Mouse (Mus musculus) embryonic facial prominence, embryonic 13.5 days (tissue): ENCODE results near the gene Best2. TPM values are rescaled to one million over a fixed set of nuclear protein-coding genes. Genes with fewer than 3 reads are reported as not detected.
A peak's percentile ranks its signal among the peaks of the same experiment; 100 is the strongest.

ENCODE experiments used
- ATAC-seq: fragments of 200-750 bp; cut with Nextera tagmentation; 2 replicates; pipeline ENCODE4 v1.8.0; 2017; ENCODE audit warnings: low read depth; ENCODE audit not compliant: insufficient number of reproducible peaks, insufficient read depth, low FRiP score, low TSS enrichment
- H3K27ac ChIP-seq: fragments of 300-500 bp; sonication (generic); 2 replicates; pipeline ENCODE4 v1.5.1; 2015; ENCODE audit warnings: moderate library complexity, mild to moderate bottlenecking, inconsistent platforms
- H3K27me3 ChIP-seq: fragments of 300-500 bp; sonication (generic); 2 replicates; pipeline ENCODE4 v1.6.1; 2015; ENCODE audit warnings: mild to moderate bottlenecking, inconsistent platforms
- H3K36me3 ChIP-seq: fragments of 300-500 bp; sonication (generic); 2 replicates; pipeline ENCODE4 v1.6.1; 2015; ENCODE audit warnings: mild to moderate bottlenecking, inconsistent platforms
- H3K4me1 ChIP-seq: fragments of 300-500 bp; sonication (generic); 2 replicates; pipeline ENCODE4 v1.6.1; 2015; ENCODE audit warnings: inconsistent platforms
- H3K4me2 ChIP-seq: fragments of 300-500 bp; sonication (generic); 2 replicates; pipeline ENCODE4 v1.6.1; 2015; ENCODE audit warnings: moderate library complexity, mild to moderate bottlenecking, inconsistent platforms
- H3K4me3 ChIP-seq: fragments of 300-500 bp; sonication (generic); 2 replicates; pipeline ENCODE4 v1.5.1; 2015; ENCODE audit warnings: mild to moderate bottlenecking, inconsistent platforms
- H3K9ac ChIP-seq: fragments of 300-500 bp; sonication (generic); 2 replicates; pipeline ENCODE4 v1.6.1; 2015; ENCODE audit warnings: mild to moderate bottlenecking, inconsistent platforms
- H3K9me3 ChIP-seq: fragments of 300-500 bp; sonication (generic); 2 replicates; pipeline ENCODE4 v1.6.1; 2016; ENCODE audit warnings: inconsistent platforms
- WGBS: fragments of 180-500 bp; shearing (Covaris S2); methylation state at CpG from one replicate; pipeline ENCODE4 v1.1.7; 2015; ENCODE audit warnings: mixed read lengths; 5-methylcytosine and 5-hydroxymethylcytosine counted together
- polyA plus RNA-seq: library from polyadenylated mRNA; unstranded; fragments of >200 nt; fragmentation: Nextera tagmentation; extraction: Ambion mirVana; gene quantifications from 2 replicates; pipeline ENCODE4 v1.2.1, GENCODE M21; 2015

Best2 gene
- polyA plus RNA-seq, result 0.14 TPM in 1 of 2 replicates, not detected in the other

DNA sequence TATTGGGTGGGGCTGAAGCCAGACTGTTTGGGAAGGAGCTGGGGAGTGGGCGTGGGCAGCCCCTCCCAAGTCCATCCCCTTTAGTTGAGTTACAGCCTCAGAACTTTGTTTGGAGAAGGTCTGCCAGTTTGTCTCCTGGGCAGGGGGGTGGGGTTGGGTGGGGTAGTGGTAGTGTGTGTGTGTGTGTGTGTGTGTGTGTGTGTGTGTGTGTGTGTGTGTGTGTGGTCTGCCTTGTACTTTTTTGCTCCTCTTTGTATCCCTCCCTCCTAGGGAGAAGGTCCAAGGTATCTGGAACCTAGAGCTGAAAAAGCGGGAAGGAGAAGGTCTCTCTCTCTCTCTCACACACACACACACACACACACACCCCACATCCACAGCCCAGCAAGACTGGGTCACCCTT is at the start of gene Best2:
Best2 (minus strand) TSS at position 101 of the 400 bp plus-strand sequence.
- no peak for ATAC-seq
- Histone ChIP-seq H3K4me2 (peak within 1 kb of the TSS; percentile 70), H3K4me3 (peak within 1 kb of the TSS; percentile 36), H3K36me3 (peaks cover 27% of the 10 kb centered on the region), H3K27ac (no peak within 1 kb of the TSS), H3K9ac (peak within 1 kb of the TSS; percentile 57; the same call in 1 of the 2 replicates), H3K27me3 (peaks cover 47% of the 10 kb centered on the region), H3K4me1 (peaks cover 5% of the 10 kb centered on the region; the same call in 1 of the 2 replicates), H3K9me3 (no peaks in the 10 kb centered on the region)
- WGBS, result 42% methylated on average over 2 of the region's 2 CpGs

GRCm38 (mm10) chr8:85062603-85063002 is 48.3 kb upstream of the Best2 start:
- Histone ChIP-seq H3K27me3 (no peaks in the 10 kb centered on the region), H3K4me1 (peaks cover 17% of the 10 kb centered on the region), H3K27ac (no peak overlapping the region), H3K4me3 (no peak overlapping the region), H3K4me2 (no peak overlapping the region), H3K9me3 (no peaks in the 10 kb centered on the region), H3K9ac (no peak overlapping the region), H3K36me3 (peaks cover 37% of the 10 kb centered on the region)
- 92% methylated on average over 4 of the region's 4 CpGs for whole genome bisulfite sequencing
- no peak for ATAC-seq

DNA sequence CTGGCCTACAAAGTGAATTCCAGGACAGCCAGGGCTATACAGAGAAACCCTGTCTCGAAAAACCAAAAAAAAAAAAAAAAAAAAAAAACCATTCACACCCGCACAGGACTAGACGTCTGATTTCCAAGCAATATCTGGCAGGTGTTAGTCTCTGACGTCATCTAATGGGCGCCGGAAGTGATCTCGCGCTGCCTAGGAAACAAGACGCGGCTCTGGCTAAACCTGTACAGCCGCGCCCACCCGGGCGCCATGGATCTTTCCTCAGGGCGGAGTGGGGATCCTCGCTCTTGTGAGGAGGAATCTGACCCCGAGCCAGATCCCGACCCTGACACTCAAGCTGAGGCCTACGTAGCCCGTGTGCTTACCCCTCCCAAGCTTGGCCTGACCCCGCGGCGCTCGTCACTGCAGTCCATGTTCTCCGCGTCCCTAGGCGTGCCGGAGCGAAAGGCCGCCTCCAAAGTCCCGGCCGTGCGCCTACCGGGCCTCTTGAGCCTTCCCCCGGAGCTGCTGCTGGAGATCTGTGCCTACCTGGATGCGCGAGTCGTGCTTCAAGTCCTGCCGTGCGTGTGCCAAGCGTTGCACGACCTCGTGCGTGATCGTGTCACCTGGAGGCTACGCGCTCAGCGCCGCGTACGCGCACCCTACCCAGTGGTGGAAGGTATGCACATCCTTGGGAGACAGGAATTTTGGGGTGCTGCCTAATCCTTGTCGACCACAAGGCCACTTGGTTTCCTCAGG is 45.7 kb upstream of the Best2 start, which contains the start of gene Fbxw9:
Fbxw9 (plus strand) TSS at position 177 of the 738 bp plus-strand sequence.
- Histone ChIP-seq H3K4me2 (peak within 1 kb of the TSS; percentile 91), H3K9me3 (no peaks in the 10 kb centered on the region), H3K36me3 (peaks cover 33% of the 10 kb centered on the region), H3K27ac (0 out of 2 replicates have a peak within 1 kb of the TSS, but pooled peaks have one; percentile 60), H3K4me3 (peak within 1 kb of the TSS; percentile 87), H3K27me3 (no peaks in the 10 kb centered on the region), H3K4me1 (peaks cover 17% of the 10 kb centered on the region), H3K9ac (peak within 1 kb of the TSS; percentile 86)
- peak; percentile 83 for ATAC-seq
- 1% methylated on average over 53 of the region's 53 CpGs for WGBS

DNA sequence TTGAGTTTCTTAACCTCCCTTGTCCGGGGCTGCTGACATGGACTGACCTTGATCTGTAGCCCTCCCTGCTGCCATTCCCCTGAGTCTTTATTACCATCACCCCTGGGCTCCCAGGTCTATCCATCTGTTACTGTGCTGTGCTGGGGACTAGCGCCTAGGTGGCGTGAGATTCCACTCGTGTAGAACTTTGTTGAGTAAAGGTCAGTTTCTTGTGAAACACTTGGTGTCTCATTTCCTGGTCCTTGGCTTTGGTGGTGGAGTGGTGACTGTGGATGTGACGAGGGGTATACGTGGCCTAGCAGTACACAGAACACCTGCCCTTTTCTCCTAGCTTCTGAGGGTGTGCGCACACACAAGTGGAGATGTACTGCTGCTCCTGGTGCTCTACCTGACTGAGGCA is 43.0 kb upstream of the Best2 start:
- no peaks in the 10 kb centered on the region for H3K9me3 ChIP-seq
- H3K27me3 ChIP-seq, result no peaks in the 10 kb centered on the region
- no peak overlapping the region for H3K4me2 ChIP-seq
- 82% methylated on average over 7 of the region's 7 CpGs for WGBS
- no peak overlapping the region for H3K27ac ChIP-seq
- peaks cover 17% of the 10 kb centered on the region for H3K4me1 ChIP-seq
- ATAC-seq, result no peak
- peaks cover 55% of the 10 kb centered on the region for H3K36me3 ChIP-seq
- no peak overlapping the region for H3K4me3 ChIP-seq
- no peak overlapping the region for H3K9ac ChIP-seq

- peaks cover 88% of the 10 kb centered on the region for H3K36me3 ChIP-seq
- no peaks in the 10 kb centered on the region for H3K27me3 ChIP-seq
- H3K4me3 ChIP-seq, result no peak overlapping the region
- no peaks in the 10 kb centered on the region for H3K9me3 ChIP-seq
- no peak overlapping the region for H3K9ac ChIP-seq
- ATAC-seq, result no peak
- H3K4me1 ChIP-seq, result peaks cover 16% of the 10 kb centered on the region
- 86% methylated on average over 6 of the region's 6 CpGs for WGBS
- no peak overlapping the region for H3K4me2 ChIP-seq
- H3K27ac ChIP-seq, result no peak overlapping the region
Observed at GRCm38 (mm10) chr8:85043619-85044018, 29.3 kb upstream of the Best2 start.

DNA sequence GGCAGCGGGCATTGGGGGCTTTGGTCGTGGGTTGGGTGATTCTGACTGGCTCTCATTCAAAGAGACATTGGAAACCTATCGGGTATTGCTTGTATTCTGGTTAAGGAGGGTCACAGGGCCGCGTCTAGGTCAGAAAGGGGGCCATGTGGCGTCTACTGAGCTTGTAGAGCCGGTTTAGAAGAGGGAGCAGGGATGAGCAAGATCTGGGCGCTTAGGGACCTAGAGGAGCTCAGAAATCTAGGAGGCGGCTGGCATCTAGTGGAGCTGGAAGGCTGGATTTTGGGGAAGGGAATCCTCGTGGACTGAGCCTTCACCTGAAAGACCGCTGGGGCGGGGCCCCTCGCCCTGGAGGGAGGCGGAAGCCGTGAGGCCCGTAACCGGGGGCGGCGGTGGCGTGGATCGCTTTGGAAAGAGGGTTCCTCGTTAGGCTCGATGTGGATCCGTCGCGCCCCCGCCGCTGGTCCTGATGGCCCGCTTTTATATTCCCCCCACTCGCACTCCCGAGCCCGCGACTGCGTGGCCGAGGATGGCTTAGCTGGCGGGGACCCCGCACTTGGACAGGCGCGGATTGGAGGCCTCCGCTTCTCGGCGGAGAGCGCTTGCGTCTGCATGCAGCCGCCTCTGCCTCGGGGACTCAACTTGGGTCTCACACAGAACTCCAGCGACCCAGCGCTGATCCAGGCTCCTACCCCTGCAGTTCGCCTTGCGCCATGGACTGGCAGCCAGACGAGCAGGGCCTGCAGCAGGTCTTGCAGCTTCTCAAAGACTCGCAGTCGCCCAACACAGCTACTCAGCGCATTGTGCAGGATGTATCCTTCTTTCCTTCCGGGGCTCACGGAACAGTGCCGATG is 23.6 kb upstream of the Best2 start:
- Histone ChIP-seq H3K4me3 (peak overlapping the region; percentile 81), H3K27ac (peak overlapping the region; percentile 100), H3K9ac (peak overlapping the region; percentile 95), H3K4me1 (peaks cover 37% of the 10 kb centered on the region), H3K36me3 (peaks cover 42% of the 10 kb centered on the region), H3K4me2 (peak overlapping the region; percentile 80), H3K27me3 (no peaks in the 10 kb centered on the region), H3K9me3 (no peaks in the 10 kb centered on the region)
- no peak for ATAC-seq
- under 1% methylated on average over 57 of the region's 57 CpGs for WGBS

DNA sequence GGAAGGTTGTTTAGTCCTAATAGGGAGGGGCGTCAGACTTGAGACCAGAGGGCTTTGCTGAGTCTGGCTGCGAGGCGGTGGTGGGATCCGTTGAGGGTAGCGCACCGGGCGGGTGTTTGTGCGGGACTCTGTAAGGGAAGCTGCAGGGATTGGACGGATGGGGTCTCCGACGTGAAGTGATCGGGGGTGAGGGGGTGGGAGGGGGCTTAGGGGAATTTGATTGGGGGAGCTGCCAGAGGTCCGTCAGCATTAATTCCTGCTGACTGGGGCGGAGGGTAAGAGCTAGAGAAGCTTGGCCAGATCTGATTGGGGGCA is 23.0 kb upstream of the Best2 start:
- H3K4me3 ChIP-seq, result peak overlapping the region; percentile 81
- H3K27ac ChIP-seq, result peak overlapping the region; percentile 100
- H3K9me3 ChIP-seq, result no peaks in the 10 kb centered on the region
- peak overlapping the region; percentile 80 for H3K4me2 ChIP-seq
- peaks cover 42% of the 10 kb centered on the region for H3K36me3 ChIP-seq
- H3K27me3 ChIP-seq, result no peaks in the 10 kb centered on the region
- ATAC-seq, result peak; percentile 70
- H3K9ac ChIP-seq, result peak overlapping the region; percentile 95
- 0% methylated on average over 14 of the region's 14 CpGs for WGBS
- peaks cover 37% of the 10 kb centered on the region for H3K4me1 ChIP-seq

- under 1% methylated on average over 59 of the region's 59 CpGs for WGBS
Observed at GRCm38 (mm10) chr8:85036718-85037365, 22.5 kb upstream of the Best2 start, which contains the start of gene Tnpo2. Tnpo2 (plus strand) TSS chr8:85036915.

GRCm38 (mm10) chr8:85036381-85036717 is 22.0 kb upstream of the Best2 start:
- H3K9me3 ChIP-seq, result no peaks in the 10 kb centered on the region
- WGBS, result under 1% methylated on average over 9 of the region's 9 CpGs

More at GRCm38 (mm10) chr8:85036718-85037365, 22.5 kb upstream of the Best2 start, which contains the start of gene Tnpo2:
- H3K4me3 ChIP-seq, result peak within 1 kb of the TSS; percentile 81
- H3K9me3 ChIP-seq, result no peaks in the 10 kb centered on the region
- H3K4me2 ChIP-seq, result peak within 1 kb of the TSS; percentile 80
- peak within 1 kb of the TSS; percentile 95 for H3K9ac ChIP-seq
- peaks cover 42% of the 10 kb centered on the region for H3K36me3 ChIP-seq
- peaks cover 37% of the 10 kb centered on the region for H3K4me1 ChIP-seq
- peak within 1 kb of the TSS; percentile 100 for H3K27ac ChIP-seq
- no peaks in the 10 kb centered on the region for H3K27me3 ChIP-seq
- ATAC-seq, result peak; percentile 89

DNA sequence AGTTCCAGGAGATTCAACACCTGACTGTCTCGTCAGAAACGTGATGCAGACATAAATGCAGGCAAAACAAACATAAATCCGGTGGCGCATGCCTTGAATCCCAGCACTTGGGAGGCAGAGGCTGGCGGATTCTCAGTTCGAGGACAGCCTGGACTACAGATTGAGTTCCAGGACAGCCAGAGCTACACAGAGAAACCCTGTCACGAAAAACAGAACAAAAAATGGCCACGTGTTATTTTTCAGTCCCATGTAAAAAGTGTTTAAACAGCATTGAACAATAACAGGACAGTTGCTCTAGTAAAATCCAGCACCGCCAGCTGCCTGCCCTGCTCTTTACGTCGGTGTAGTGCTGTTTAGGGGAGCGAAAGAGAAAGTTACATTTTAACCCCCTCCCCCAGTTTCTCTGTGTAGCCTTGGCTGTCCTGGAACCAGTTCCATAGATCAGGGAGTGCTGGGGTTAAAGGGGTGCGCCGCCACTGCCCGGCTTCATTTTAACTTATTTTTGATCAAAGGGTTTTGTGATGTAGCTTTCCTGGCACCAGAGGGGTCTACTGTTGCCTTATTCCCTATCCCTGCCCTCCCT is 21.5 kb upstream of the Best2 start:
- ATAC-seq, result no peak

More at GRCm38 (mm10) chr8:85036381-85036717, 22.0 kb upstream of the Best2 start:
- peaks cover 37% of the 10 kb centered on the region for H3K4me1 ChIP-seq
- peak overlapping the region; percentile 80 for H3K4me2 ChIP-seq
- peak overlapping the region; percentile 100 for H3K27ac ChIP-seq
- H3K4me3 ChIP-seq, result peak overlapping the region; percentile 81
- ATAC-seq, result peak; percentile 12; the same call in 1 of the 2 replicates
- H3K36me3 ChIP-seq, result peaks cover 42% of the 10 kb centered on the region
- H3K27me3 ChIP-seq, result no peaks in the 10 kb centered on the region
- H3K9ac ChIP-seq, result peak overlapping the region; percentile 95

More for the DNA sequence above, 21.5 kb upstream of the Best2 start:
- H3K36me3 ChIP-seq, result peaks cover 41% of the 10 kb centered on the region
- H3K9ac ChIP-seq, result peak overlapping the region; percentile 95
- no peaks in the 10 kb centered on the region for H3K9me3 ChIP-seq
- H3K4me1 ChIP-seq, result peaks cover 34% of the 10 kb centered on the region
- peak overlapping the region; percentile 81 for H3K4me3 ChIP-seq
- H3K27me3 ChIP-seq, result no peaks in the 10 kb centered on the region
- WGBS, result under 1% methylated on average over 15 of the region's 15 CpGs
- H3K27ac ChIP-seq, result peak overlapping the region; percentile 100
- peak overlapping the region; percentile 80 for H3K4me2 ChIP-seq
